ENCODE assay signal across 32 mouse cellular contexts in the genomic region with DNA sequence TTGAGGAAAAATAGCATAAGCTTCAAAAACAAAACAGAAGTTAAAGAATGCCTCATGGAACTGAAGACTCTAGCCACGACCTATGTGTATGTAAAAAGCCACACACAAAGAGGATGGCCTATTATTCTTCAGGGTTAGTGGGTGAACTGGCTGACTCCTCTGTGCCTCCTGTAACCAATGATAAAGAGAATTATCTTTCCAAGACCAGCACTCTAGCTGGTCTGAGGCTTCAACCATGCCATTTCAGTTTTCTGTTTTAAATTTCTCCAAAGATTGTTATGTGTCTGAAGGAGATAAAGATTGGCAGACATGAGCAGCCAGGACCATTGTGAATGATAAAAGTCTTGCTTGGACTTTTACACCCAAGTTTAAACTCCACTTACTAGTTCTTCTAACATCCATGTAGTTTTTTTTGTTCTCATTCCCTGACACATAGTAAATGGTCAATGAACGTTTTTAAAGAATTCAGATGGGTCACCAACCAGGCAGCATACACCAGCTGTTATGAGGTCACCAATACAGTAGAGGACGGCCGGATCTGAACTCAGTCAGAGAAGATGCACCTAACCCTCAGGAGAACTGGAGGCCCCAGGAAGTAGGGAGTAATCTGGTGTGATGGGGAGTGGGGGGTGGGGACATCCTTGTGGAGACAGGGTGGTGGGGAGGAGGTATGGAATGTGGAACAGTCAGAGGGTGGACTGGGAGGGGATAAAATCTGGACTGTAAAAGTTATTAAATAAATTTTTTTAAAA. TPM values are rescaled to one million over a fixed set of nuclear protein-coding genes. Genes with fewer than 3 reads are reported as not detected.
DNase-seq lines count a peak whose midpoint lies in the region; ATAC-seq lines count a peak whose summit lies in the region.
"Had no signal": no experiment of that assay in that cellular context is flagged by ENCODE, and none has a peak within 500 bp of the region (broad histone marks: within the 10 kb centered on the region; RNA-seq: fewer than 3 reads in every experiment).

No protein-coding gene starts in this region.

- H3K36me3 ChIP-seq in intestine, embryonic 14.5 days (ENCODE audit: control insufficient read depth, insufficient read depth, low read length) = no peaks in the 10 kb centered on the region
- no peaks in the 10 kb centered on the region for H3K36me3 ChIP-seq in intestine, embryonic 15.5 days
- no peaks in the 10 kb centered on the region for H3K36me3 ChIP-seq in liver, embryonic 11.5 days (ENCODE audit: control insufficient read depth, insufficient read depth, low read length)
- no peaks in the 10 kb centered on the region for H3K36me3 ChIP-seq in liver, embryonic 16.5 days (ENCODE audit: control insufficient read depth, insufficient read depth)
- H3K36me3 ChIP-seq: forebrain, embryonic 10.5 days; G1E; heart, embryonic 12.5 days; midbrain, embryonic 12.5 days; neural tube, embryonic 12.5 days had no signal

- no peaks in the 10 kb centered on the region for H3K27me3 ChIP-seq in intestine, embryonic 14.5 days (replicated peaks; ENCODE audit: control insufficient read depth, insufficient read depth, low read length)
- no peaks in the 10 kb centered on the region for H3K27me3 ChIP-seq in intestine, embryonic 15.5 days (replicated peaks)
- no peaks in the 10 kb centered on the region for H3K27me3 ChIP-seq in liver, embryonic 11.5 days (replicated peaks; ENCODE audit: control insufficient read depth, insufficient read depth, low read length)
- no peaks in the 10 kb centered on the region for H3K27me3 ChIP-seq in liver, embryonic 16.5 days (ENCODE audit: control insufficient read depth, insufficient read depth, low read depth, low read length)
- H3K27me3 ChIP-seq: heart, embryonic 12.5 days; midbrain, embryonic 12.5 days; neural tube, embryonic 12.5 days had no signal

- H3K9me3 ChIP-seq in intestine, embryonic 14.5 days (ENCODE audit: control insufficient read depth, low read length) = no peaks in the 10 kb centered on the region
- H3K9me3 ChIP-seq in intestine, embryonic 15.5 days = no peaks in the 10 kb centered on the region
- H3K9me3 ChIP-seq in liver, embryonic 11.5 days (ENCODE audit: control insufficient read depth, low read length) = no peaks in the 10 kb centered on the region
- no peaks in the 10 kb centered on the region for H3K9me3 ChIP-seq in liver, embryonic 16.5 days (replicated peaks; ENCODE audit: control insufficient read depth, low read length)
- H3K9me3 ChIP-seq: forebrain, embryonic 10.5 days; G1E; heart, embryonic 12.5 days; midbrain, embryonic 12.5 days; neural tube, embryonic 12.5 days had no signal

- H3K4me2 ChIP-seq in intestine, embryonic 14.5 days (ENCODE audit: low read length) = no peak overlapping the region
- no peak overlapping the region for H3K4me2 ChIP-seq in intestine, embryonic 15.5 days (replicated peaks)
- H3K4me2 ChIP-seq in liver, embryonic 11.5 days = no peak overlapping the region
- H3K4me2 ChIP-seq in liver, embryonic 16.5 days (ENCODE audit: low read depth, low read length) = no peak overlapping the region
- H3K4me2 ChIP-seq: heart, embryonic 12.5 days; hindbrain, embryonic 14.5 days; lung, embryonic 14.5 days; midbrain, embryonic 12.5 days; neural tube, embryonic 12.5 days had no signal

- peak overlapping the region; percentile 9; the same call in 1 of the 2 replicates for H3K27ac ChIP-seq in intestine, embryonic 14.5 days (ENCODE audit: low read depth)
- H3K27ac ChIP-seq in intestine, embryonic 15.5 days = no peak overlapping the region
- peak overlapping the region; percentile 15; the same call in 1 of the 2 replicates for H3K27ac ChIP-seq in liver, embryonic 11.5 days (ENCODE audit: low read depth, low read length)
- H3K27ac ChIP-seq in liver, embryonic 16.5 days (ENCODE audit: low read length) = no peak overlapping the region
- H3K27ac ChIP-seq: forebrain, embryonic 10.5 days; gastrocnemius, adult 2 months; heart, adult 2 months; hindbrain, embryonic 14.5 days; midbrain, embryonic 12.5 days; neural tube, embryonic 12.5 days; stomach, postnatal 0 days had no signal

- no peak for DNase-seq in intestine, embryonic 14.5 days (ENCODE audit: low spot score)
- no peak for DNase-seq in liver, embryonic 11.5 days (ENCODE audit: low spot score)
- no peak for DNase-seq in adrenal gland, adult 2 months
- no peak for DNase-seq in retina, embryonic 14.5 days (ENCODE audit: low spot score)
- no peak for DNase-seq in kidney, adult 11 months
- no peak for DNase-seq in heart, postnatal 25 days (ENCODE audit: low spot score)
- DNase-seq: adrenal gland, postnatal 25 days; cerebellum, adult 8-10 months; cerebellum, postnatal 25 days; gastrocnemius, adult 2 months; heart, adult 2 months; kidney, adult 8-10 months; kidney, postnatal 10 days; left cerebral cortex, postnatal 4 days; lung, postnatal 14 days; right cerebral cortex, postnatal 4 days; thymus, adult 18-20 months; thymus, postnatal 36 days had no signal

- ATAC-seq in intestine, embryonic 14.5 days (replicated peaks; ENCODE audit: low FRiP score, low TSS enrichment, low read depth) = no peak
- no peak for ATAC-seq in intestine, embryonic 15.5 days
- peak; percentile 95 for ATAC-seq in liver, embryonic 11.5 days (replicated peaks; ENCODE audit: low FRiP score)
- peak; percentile 91 for ATAC-seq in liver, embryonic 16.5 days (ENCODE audit: low read depth)
- ATAC-seq: forebrain, embryonic 16.5 days; inflammation-experienced regulatory T-cells, adult 6 months had no signal

- WGBS in intestine, embryonic 14.5 days = 57% methylated on average over 4 of the region's 4 CpGs
- 59% methylated on average over 4 of the region's 4 CpGs for WGBS in intestine, embryonic 15.5 days
- 48% methylated on average over 4 of the region's 4 CpGs for WGBS in liver, embryonic 11.5 days
- 24% methylated on average over 4 of the region's 4 CpGs for WGBS in liver, embryonic 16.5 days (ENCODE audit: insufficient replicate concordance)

- H3K9ac ChIP-seq in intestine, embryonic 14.5 days (ENCODE audit: low read length) = no peak overlapping the region
- H3K9ac ChIP-seq in intestine, embryonic 15.5 days = no peak overlapping the region
- H3K9ac ChIP-seq in liver, embryonic 11.5 days (ENCODE audit: low read depth, low read length) = no peak overlapping the region
- no peak overlapping the region for H3K9ac ChIP-seq in liver, embryonic 16.5 days (ENCODE audit: low read depth, low read length)
- H3K9ac ChIP-seq: heart, embryonic 12.5 days; hindbrain, embryonic 14.5 days; lung, embryonic 14.5 days; midbrain, embryonic 12.5 days; neural tube, embryonic 12.5 days had no signal

- no peak overlapping the region for H3K4me3 ChIP-seq in intestine, embryonic 14.5 days (ENCODE audit: low read depth, low read length)
- H3K4me3 ChIP-seq in intestine, embryonic 15.5 days (replicated peaks) = no peak overlapping the region
- H3K4me3 ChIP-seq in liver, embryonic 11.5 days (ENCODE audit: low read depth, low read length) = no peak overlapping the region
- no peak overlapping the region for H3K4me3 ChIP-seq in liver, embryonic 16.5 days (ENCODE audit: low read depth, low read length)
- H3K4me3 ChIP-seq: forebrain, embryonic 10.5 days; gastrocnemius, adult 2 months; heart, adult 2 months; heart, embryonic 12.5 days; midbrain, embryonic 12.5 days; myocyte; neural tube, embryonic 12.5 days had no signal

- intact Hi-C loops in heart, postnatal 25 days (cut with DNase I) = loop anchor here (10.0 kb wide), 2 partner anchors 317 to 397 kb away; no protein-coding TSS in a partner anchor

- peaks cover 7% of the 10 kb centered on the region; the same call in 1 of the 2 replicates for H3K4me1 ChIP-seq in intestine, embryonic 14.5 days (replicated peaks; ENCODE audit: control insufficient read depth, insufficient read depth, low read length)
- no peaks in the 10 kb centered on the region for H3K4me1 ChIP-seq in intestine, embryonic 15.5 days (replicated peaks)
- no peaks in the 10 kb centered on the region; the same call in 1 of the 2 replicates for H3K4me1 ChIP-seq in liver, embryonic 11.5 days (replicated peaks; ENCODE audit: control insufficient read depth, insufficient read depth, low read length)
- H3K4me1 ChIP-seq in liver, embryonic 16.5 days (ENCODE audit: control insufficient read depth, low read depth, low read length) = no peaks in the 10 kb centered on the region; the same call in 1 of the 2 replicates
- H3K4me1 ChIP-seq: forebrain, embryonic 10.5 days; heart, embryonic 12.5 days; midbrain, embryonic 12.5 days; neural tube, embryonic 12.5 days had no signal

RNA-seq across cellular contexts. Expression of a gene that starts 34.5 kb away (rescaled TPM):
- polyA plus RNA-seq in intestine, embryonic 14.5 days (2014; fragmentation: Nextera tagmentation; extraction: Ambion mirVana) = 8.3 and 9.2 TPM in 2 replicates
- polyA plus RNA-seq in intestine, embryonic 15.5 days (2015; fragmentation: Nextera tagmentation; extraction: Ambion mirVana) = 11.8 and 12.3 TPM in 2 replicates
- polyA plus RNA-seq in liver, embryonic 11.5 days (2014; fragmentation: Nextera tagmentation; extraction: Ambion mirVana) = 0.96 and 1.0 TPM in 2 replicates
- 1.0 and 1.2 TPM in 2 replicates for polyA plus RNA-seq in liver, embryonic 16.5 days (2015; fragmentation: Nextera tagmentation; extraction: Ambion mirVana)
- 10 to 100 TPM; 13.2 to 15.9 TPM for total RNA-seq in adrenal gland, adult 2 months (2021)
- polyA plus RNA-seq in adrenal gland, adult 2 months (2012; rRNA removed) = 1.6 and 2.3 TPM in 2 replicates
- total RNA-seq in heart, postnatal 25 days (2021) = under 1 TPM; 0.34 to 0.36 TPM
- total RNA-seq: G1E had no signal
- polyA plus RNA-seq: C2C12; G1E; inflammation-experienced regulatory T-cells, adult 6 months; myocyte had no signal

Comparison
In these comparisons a context has a peak if more than half of its experiments do, and no peak if none do; other contexts are left out.
1. H3K27ac ChIP-seq: peak in intestine, embryonic 14.5 days (single experiment) and liver, embryonic 11.5 days (single experiment); none in intestine, embryonic 15.5 days (single experiment) and liver, embryonic 16.5 days (single experiment).
2. ATAC-seq: peak in liver, embryonic 11.5 days (single experiment) and liver, embryonic 16.5 days (single experiment); none in intestine, embryonic 14.5 days (single experiment) and intestine, embryonic 15.5 days (single experiment).